Mouse (Mus musculus): ENCODE results near the gene Fbxw10. TPM values are rescaled to one million over a fixed set of nuclear protein-coding genes. Genes with fewer than 3 reads are reported as not detected.

Gene Fbxw10
- total RNA-seq, 2 experiments from 2014 or later = 1.1 to 1.4 TPM

DNA sequence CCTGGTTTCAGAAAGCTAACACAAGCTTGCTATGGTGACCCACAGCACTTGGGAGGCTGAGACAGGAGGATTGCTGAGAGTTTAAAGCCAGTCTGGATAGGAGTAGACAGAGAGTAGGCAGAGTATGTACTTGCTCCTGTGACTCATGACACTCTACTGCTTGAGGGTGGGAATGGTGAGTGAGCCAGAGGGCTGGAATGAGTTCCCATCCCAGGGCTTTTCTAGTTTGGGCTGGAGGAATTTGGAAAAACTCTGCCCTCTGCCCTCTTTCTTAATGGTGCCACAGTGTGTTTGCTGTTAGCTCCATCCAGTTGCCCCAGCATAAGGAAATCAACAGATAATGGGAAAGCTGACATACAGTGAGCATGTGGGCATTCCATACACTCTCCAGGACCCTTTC, 15.0 kb upstream of the Fbxw10 start:
- DNase-seq (ENCODE audit: low spot score in 2 of 2) = no peak

DNA sequence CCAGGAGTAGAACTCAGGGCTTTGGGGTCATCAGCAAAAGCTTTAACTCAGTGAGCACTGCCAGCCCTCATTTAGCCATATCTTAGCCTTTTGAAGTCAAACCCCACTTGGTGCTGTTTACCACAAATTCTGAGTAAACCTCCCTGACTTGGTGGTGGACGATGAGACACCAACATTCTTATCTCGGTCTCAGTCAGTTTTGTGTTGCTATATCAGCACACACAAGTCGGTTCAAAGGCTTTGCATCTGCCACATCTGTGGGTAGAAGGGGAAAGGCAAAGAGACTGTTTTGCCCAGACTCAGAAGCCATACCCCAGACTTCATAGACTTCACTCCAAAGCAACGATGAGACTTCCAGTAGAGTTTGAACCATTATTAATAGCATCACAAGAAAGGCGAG, 2.3 kb upstream of the Fbxw10 start:
- DNase-seq (ENCODE audit: low spot score in 2 of 2) = no peak

GRCm38 (mm10) chr11:62845730-62846129, 1.1 kb upstream of the Fbxw10 start:
- DNase-seq (ENCODE audit: low spot score in 2 of 2) = no peak

DNA sequence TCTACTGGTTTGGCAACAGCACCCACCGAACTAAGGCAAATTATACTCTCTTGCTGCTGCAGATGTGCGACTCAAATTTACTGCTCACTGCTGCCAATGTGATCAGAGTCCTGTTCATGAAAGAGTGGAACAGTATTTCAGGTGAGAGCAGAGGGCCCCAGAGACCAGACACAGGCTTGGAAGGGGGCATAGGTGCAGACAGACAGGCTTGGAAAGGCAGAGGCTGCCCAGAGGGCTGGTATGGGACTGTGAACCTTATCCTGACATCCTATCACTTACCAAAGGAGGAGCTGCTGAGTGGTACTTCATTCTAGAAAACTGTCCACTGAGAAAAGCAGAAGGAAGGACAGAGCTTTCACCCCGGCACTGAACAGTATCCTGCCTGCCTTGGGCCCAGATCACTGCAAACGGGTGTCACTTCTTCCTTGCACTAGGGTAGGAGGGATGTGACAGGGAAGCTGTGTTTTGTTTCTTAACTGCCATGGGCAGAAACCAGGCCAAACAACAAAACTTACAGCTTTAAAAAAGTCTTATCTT, 854 bp downstream of the Fbxw10 start:
- DNase-seq (ENCODE audit: low spot score in 2 of 2) = no peak

DNA sequence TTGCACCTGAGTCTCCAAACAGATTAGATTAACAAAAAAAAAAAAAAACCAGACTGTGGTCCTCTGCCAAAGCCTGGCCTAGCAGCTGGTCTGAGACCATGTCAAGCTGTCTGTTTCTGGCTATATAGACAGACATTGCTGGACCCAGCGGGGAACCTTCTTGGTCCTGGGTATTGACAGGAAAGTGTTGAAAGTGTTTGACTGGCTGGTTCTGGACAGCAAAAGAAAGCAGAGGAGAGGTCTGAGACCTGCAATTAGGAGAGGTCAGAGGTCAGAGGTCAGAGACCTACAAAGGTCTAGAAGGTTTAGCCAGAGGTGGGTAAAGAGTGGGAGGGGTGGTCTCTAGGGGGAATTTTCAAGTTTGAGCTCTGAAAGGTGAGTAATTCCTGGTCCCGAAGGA, 1.4 kb downstream of the Fbxw10 start:
- no peak for DNase-seq (ENCODE audit: low spot score in 2 of 2)

- DNase-seq (ENCODE audit: low spot score in 2 of 2) = peak in 1 of 2 experiments; percentile 21
Observed at GRCm38 (mm10) chr11:62851199-62851598, 4.3 kb downstream of the Fbxw10 start.

GRCm38 (mm10) chr11:62853334-62853733, 6.5 kb downstream of the Fbxw10 start:
- DNase-seq (ENCODE audit: low spot score in 2 of 2) = no peak

DNA sequence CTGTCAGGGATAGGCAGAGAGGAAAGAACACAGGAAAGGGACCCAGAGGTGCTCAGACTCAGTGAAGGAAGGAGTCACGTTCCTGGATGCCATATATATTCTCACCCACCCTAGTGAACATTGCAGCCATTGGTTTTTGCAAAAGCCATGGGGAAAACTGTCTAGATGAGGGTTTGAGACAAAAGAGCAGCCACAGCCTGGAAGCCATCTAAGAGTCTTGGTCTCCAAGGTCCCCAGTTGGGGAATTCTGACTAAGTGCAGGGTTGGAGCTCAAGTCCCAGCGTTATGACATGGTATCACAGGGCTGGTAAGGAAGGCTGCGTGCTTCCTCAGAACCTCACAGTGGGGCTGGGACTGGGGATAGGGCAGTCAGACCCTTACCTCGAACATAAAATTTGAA, 18.7 kb downstream of the Fbxw10 start:
- no peak for DNase-seq (ENCODE audit: low spot score in 2 of 2)

DNA sequence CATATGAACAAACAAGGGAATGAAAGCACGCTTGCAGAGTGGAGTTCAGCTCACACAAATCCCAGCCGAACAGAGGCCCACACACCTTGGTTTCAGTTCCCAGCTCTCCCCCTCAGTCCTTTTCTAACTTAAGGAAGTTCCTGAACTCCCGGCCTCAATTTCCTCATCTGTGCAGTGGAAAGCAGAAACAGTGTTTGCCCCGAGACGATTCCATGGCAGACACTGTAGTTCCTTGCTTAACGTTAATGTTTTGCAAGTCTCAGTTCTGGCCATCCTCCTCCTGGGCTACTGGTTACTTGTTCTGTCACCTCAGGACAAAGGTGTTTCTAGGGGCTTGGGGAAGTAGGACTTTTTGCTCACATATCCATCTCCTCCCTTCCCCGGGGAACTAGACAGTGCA, 19.8 kb downstream of the Fbxw10 start:
- DNase-seq (ENCODE audit: low spot score in 2 of 2) = no peak

- peak in 1 of 2 experiments; percentile 56 for DNase-seq (ENCODE audit: low spot score in 2 of 2)
Observed at GRCm38 (mm10) chr11:62869201-62869600, 22.3 kb downstream of the Fbxw10 start.

GRCm38 (mm10) chr11:62869715-62870371, 23.0 kb downstream of the Fbxw10 start:
- DNase-seq (ENCODE audit: low spot score in 2 of 2) = no peak

DNA sequence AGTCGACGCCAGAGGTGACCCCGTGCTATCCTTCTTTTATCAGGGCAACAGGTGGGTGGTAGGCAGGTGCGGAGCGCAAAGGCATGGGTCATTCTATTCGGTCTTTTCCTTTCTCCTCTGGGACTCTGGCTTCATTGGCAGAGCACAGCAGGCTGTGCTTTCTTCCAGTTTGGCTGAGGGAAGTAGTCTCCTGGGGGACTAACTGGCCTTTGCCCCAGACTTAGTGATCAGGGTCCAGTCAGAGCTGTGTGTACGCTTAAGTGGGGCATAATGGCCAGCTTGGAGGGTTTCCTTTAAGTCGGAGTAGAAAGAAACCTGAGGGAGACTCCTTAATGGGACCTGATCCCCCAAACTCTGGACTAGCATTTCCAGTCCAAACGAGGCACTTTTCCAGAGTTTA, 26.6 kb downstream of the Fbxw10 start:
- DNase-seq (ENCODE audit: low spot score in 2 of 2) = no peak

DNA sequence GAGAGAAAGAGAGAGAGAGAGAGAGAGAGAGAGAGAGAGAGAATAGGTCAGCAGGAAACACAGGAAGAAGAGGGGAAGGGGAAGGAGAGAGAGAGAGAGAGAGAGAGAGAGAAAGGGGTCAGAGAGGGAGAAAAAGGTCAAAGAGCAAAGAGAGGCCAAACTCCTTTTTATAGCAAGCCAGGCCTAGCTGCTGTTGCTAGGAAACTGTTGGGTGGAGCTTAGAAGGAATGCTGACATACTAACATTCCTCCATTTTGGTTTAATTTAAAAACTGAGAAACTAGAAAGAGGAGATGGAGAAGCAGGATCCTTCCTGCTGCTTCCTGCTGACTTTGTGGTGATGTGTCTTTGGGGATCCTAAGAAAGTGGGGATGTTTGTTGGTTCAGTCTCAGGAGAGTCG, 28.8 kb downstream of the Fbxw10 start:
- DNase-seq (ENCODE audit: low spot score in 2 of 2) = no peak

GRCm38 (mm10) chr11:62876445-62876844, 29.6 kb downstream of the Fbxw10 start:
- no peak for DNase-seq (ENCODE audit: low spot score in 2 of 2)

- no peak for DNase-seq (ENCODE audit: low spot score in 2 of 2)
Observed at GRCm38 (mm10) chr11:62877391-62877790, 30.5 kb downstream of the Fbxw10 start.

DNA sequence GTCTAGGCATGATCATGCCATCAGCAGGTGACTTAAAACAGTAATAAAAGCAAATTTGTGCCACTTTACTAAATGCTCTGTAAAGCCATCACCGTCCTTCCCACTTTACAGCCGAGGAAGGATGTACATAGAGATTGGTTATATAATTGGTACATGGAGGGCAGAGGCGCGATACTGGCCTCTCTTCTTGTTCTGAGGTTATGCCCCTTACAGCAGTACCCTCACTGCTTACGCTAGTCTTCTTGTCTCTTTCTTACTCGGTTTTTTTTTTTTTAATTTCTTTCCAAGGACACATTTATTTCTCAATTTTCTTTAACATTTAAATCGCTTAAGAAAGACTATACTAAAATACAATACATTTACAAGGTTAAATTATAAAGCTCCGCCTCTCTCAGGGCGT, 31.9 kb downstream of the Fbxw10 start:
- peak in 1 of 2 experiments; percentile 33 for DNase-seq (ENCODE audit: low spot score in 2 of 2)

- peak; percentile 96 to 98 for DNase-seq (ENCODE audit: low spot score in 2 of 2)
Observed at GRCm38 (mm10) chr11:62879220-62880048, 32.6 kb downstream of the Fbxw10 start, which contains the start of gene Tvp23b. TSS of gene Tvp23b (plus strand) at chr11:62879455.

- no peak for DNase-seq (ENCODE audit: low spot score in 2 of 2)
Observed at GRCm38 (mm10) chr11:62883407-62883806, 36.5 kb downstream of the Fbxw10 start.

DNA sequence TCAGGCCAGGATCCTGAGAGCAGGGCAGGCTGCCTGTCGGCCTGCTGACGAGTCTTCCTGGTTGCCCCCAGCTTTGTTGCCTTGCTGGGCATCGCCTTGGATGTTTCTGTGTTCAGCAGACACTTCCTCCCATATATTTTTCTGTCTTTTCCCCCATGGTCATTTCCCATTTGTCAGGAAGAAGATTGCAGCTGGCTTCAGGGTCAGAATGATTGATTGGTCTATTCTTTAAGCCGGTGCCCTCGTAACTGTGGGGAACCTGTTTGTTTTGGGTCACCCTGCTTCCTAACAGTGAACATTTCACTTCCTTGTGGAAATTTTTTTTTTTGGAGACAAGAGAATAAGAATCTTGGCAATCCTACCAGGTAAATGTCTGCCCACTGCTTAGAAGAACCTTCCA, 38.5 kb downstream of the Fbxw10 start:
- DNase-seq (ENCODE audit: low spot score in 2 of 2) = no peak

DNA sequence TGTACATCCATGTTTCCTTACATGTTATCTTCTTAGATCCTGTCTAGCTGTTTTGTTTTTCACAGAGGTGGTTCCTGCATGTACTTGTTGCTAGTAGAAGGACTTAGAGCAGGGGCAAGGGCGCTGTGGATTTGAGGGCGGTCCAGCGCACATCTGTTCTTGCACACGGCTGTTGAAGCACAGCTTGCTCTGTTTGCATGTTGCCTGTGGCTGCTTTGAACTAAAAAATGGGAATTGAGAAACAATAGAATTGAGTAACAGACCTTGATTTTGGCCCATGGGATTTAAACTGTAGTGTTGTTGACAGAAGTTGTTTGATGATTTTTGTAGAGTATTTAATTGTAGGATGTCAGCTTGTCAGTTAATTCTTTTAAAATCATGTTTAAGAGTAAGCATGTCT, 43.9 kb downstream of the Fbxw10 start:
- no peak for DNase-seq (ENCODE audit: low spot score in 2 of 2)

DNA sequence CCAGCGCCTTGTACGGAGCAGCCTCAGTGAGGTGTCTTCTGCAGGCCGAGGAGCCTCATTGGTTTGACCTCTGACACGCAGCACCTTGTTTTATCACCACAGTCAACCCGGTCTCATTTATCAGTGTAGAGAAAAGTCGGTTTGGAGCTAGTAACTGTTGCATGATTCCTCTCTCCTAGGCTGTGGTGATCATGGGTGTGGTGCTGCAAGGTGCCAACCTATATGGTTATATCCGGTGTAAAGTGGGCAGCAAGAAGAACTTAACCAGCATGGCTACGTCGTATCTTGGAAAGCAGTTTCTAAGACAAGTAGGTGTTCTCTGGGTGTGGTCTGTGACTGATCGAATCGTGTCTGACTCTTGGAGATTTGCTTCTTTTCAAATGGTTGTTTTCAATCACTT, 44.9 kb downstream of the Fbxw10 start:
- no peak for DNase-seq (ENCODE audit: low spot score in 2 of 2)

DNA sequence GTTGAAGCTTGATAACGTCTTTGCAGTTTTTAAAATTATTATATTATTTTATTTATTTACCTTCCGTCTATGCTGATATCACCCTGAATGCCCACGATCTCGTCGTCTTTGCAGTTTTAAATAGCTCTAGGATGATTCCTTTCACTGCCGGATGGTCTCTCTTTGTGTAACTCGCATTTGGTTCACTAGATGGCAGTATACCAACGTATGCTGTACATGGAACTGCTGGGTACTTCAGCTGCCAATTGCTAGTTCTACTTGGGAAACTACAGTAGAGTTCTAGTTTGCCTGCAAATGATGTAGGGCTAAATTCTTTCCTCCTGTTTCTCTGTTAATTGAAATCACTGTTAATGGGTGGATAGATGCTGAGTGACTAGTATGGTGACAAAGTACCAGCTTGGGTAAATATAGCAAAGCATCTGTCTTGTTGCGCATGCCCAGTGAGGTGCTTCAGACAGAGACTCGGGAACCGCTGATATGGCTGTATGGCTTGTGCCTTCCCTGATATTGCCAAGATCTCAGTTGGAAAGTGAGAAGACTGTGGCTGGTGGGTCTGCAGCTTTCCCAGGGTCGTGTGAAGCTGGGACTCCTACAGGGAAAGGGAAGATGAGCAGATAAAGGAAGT, 54.9 kb downstream of the Fbxw10 start:
- peak; percentile 61 to 93 for DNase-seq (ENCODE audit: low spot score in 2 of 2)

Data from layer of hippocampus, adult 18-20 months (tissue).